Mouse (Mus musculus): Measurements from ENCODE around the gene Tyms. TPM values are rescaled to one million over a fixed set of nuclear protein-coding genes. Genes with fewer than 3 reads are reported as not detected.
A peak's percentile ranks its signal among the peaks of the same experiment; 100 is the strongest.
"Not testable (repeated sequence)": the region's sequence is repeated elsewhere in the genome, so short reads cannot be mapped to it uniquely, and the experiment has no call there.

The Tyms gene
- polyA plus RNA-seq, 1 experiment from 2014 or later = 382 TPM

GRCm38 (mm10) chr5:30094399-30094798 is 21.0 kb upstream of the Tyms start:
- Histone ChIP-seq H3K4me3 (no peak overlapping the region), H3K27ac (replicated peaks) (no peak overlapping the region), H3K4me1 (no peaks in the 10 kb centered on the region), H3K9me3 (no peaks in the 10 kb centered on the region), H3K36me3 (replicated peaks) (no peaks in the 10 kb centered on the region), H3K27me3 (replicated peaks; ENCODE audit: low read depth, poor library complexity, severe bottlenecking) (no peaks in the 10 kb centered on the region)
- 60% methylated on average over 2 of the region's 2 CpGs for WGBS
- DNase-seq (ENCODE audit: low spot score) = no peak

GRCm38 (mm10) chr5:30092701-30093100 is 19.3 kb upstream of the Tyms start:
- Histone ChIP-seq H3K4me1 (no peaks in the 10 kb centered on the region), H3K9me3 (no peaks in the 10 kb centered on the region), H3K4me3 (no peak overlapping the region), H3K36me3 (replicated peaks) (no peaks in the 10 kb centered on the region), H3K27me3 (replicated peaks; ENCODE audit: low read depth, poor library complexity, severe bottlenecking) (no peaks in the 10 kb centered on the region), H3K27ac (replicated peaks) (no peak overlapping the region)
- WGBS = 73% methylated on average over 13 of the region's 13 CpGs
- DNase-seq (ENCODE audit: low spot score) = no peak

- no peak for DNase-seq (ENCODE audit: low spot score)
- peaks cover 17% of the 10 kb centered on the region for H3K4me1 ChIP-seq
- H3K27me3 ChIP-seq (replicated peaks; ENCODE audit: low read depth, poor library complexity, severe bottlenecking) = no peaks in the 10 kb centered on the region
- WGBS = 51% methylated on average over 3 of the region's 3 CpGs
- H3K4me3 ChIP-seq = peak overlapping the region; percentile 89
- no peaks in the 10 kb centered on the region for H3K9me3 ChIP-seq
- peaks cover 44% of the 10 kb centered on the region for H3K36me3 ChIP-seq (replicated peaks)
- H3K27ac ChIP-seq (replicated peaks) = peak overlapping the region; percentile 95
These were observed 1.0 kb downstream of the Tyms start for GRCm38 (mm10) chr5:30072377-30072776.

GRCm38 (mm10) chr5:30071677-30072076 is 1.7 kb downstream of the Tyms start:
- Histone ChIP-seq H3K27ac (replicated peaks) (no peak overlapping the region), H3K9me3 (no peaks in the 10 kb centered on the region), H3K36me3 (replicated peaks) (peaks cover 51% of the 10 kb centered on the region), H3K4me1 (peaks cover 17% of the 10 kb centered on the region), H3K4me3 (peak overlapping the region; percentile 89), H3K27me3 (replicated peaks; ENCODE audit: low read depth, poor library complexity, severe bottlenecking) (no peaks in the 10 kb centered on the region)
- no peak for DNase-seq (ENCODE audit: low spot score)
- 85% methylated on average over 6 of the region's 6 CpGs for WGBS

- WGBS = 85% methylated on average over 6 of the region's 6 CpGs
- Histone ChIP-seq H3K36me3 (replicated peaks) (peaks cover 91% of the 10 kb centered on the region), H3K27me3 (replicated peaks; ENCODE audit: low read depth, poor library complexity, severe bottlenecking) (no peaks in the 10 kb centered on the region), H3K27ac (replicated peaks) (no peak overlapping the region), H3K9me3 (no peaks in the 10 kb centered on the region), H3K4me1 (peaks cover 14% of the 10 kb centered on the region), H3K4me3 (no peak overlapping the region)
- DNase-seq (ENCODE audit: low spot score) = no peak
These were observed 5.7 kb downstream of the Tyms start for GRCm38 (mm10) chr5:30067726-30068125.

GRCm38 (mm10) chr5:30059607-30060006 is 13.8 kb downstream of the Tyms start:
- WGBS = 66% methylated on average over 5 of the region's 5 CpGs
- peaks cover 59% of the 10 kb centered on the region for H3K36me3 ChIP-seq (replicated peaks)

GRCm38 (mm10) chr5:30058216-30058731 is 15.1 kb downstream of the Tyms start:
- no peaks in the 10 kb centered on the region for H3K27me3 ChIP-seq (replicated peaks; ENCODE audit: low read depth, poor library complexity, severe bottlenecking)
- H3K27ac ChIP-seq (replicated peaks) = no peak overlapping the region
- H3K36me3 ChIP-seq (replicated peaks) = peaks cover 46% of the 10 kb centered on the region
- H3K9me3 ChIP-seq = no peaks in the 10 kb centered on the region
- WGBS = 77% methylated on average over 6 of the region's 6 CpGs
- DNase-seq (ENCODE audit: low spot score) = no peak
- H3K4me3 ChIP-seq = no peak overlapping the region
- H3K4me1 ChIP-seq = no peaks in the 10 kb centered on the region

More at GRCm38 (mm10) chr5:30059607-30060006, 13.8 kb downstream of the Tyms start:
- H3K27ac ChIP-seq (replicated peaks); H3K4me1 ChIP-seq; H3K27me3 ChIP-seq (replicated peaks; ENCODE audit: low read depth, poor library complexity, severe bottlenecking); H3K4me3 ChIP-seq; DNase-seq (ENCODE audit: low spot score); H3K9me3 ChIP-seq: not testable (repeated sequence)

- not testable (repeated sequence) for H3K36me3 ChIP-seq (replicated peaks); H3K27ac ChIP-seq (replicated peaks); H3K4me1 ChIP-seq; H3K4me3 ChIP-seq; H3K27me3 ChIP-seq (replicated peaks; ENCODE audit: low read depth, poor library complexity, severe bottlenecking); DNase-seq (ENCODE audit: low spot score); H3K9me3 ChIP-seq
- WGBS = 82% methylated on average over 4 of the region's 4 CpGs
These were observed 33.6 kb downstream of the Tyms start for GRCm38 (mm10) chr5:30039841-30040240.

- H3K4me1 ChIP-seq; DNase-seq (ENCODE audit: low spot score); H3K36me3 ChIP-seq (replicated peaks); H3K9me3 ChIP-seq; H3K27ac ChIP-seq (replicated peaks); H3K4me3 ChIP-seq; H3K27me3 ChIP-seq (replicated peaks; ENCODE audit: low read depth, poor library complexity, severe bottlenecking): not testable (repeated sequence)
- 93% methylated on average over 5 of the region's 5 CpGs for WGBS
These were observed 34.1 kb downstream of the Tyms start for GRCm38 (mm10) chr5:30039324-30039723.

- not testable (repeated sequence) for H3K9me3 ChIP-seq; H3K27me3 ChIP-seq (replicated peaks; ENCODE audit: low read depth, poor library complexity, severe bottlenecking); DNase-seq (ENCODE audit: low spot score); H3K4me3 ChIP-seq; H3K36me3 ChIP-seq (replicated peaks); H3K27ac ChIP-seq (replicated peaks); H3K4me1 ChIP-seq
- 93% methylated on average over 2 of the region's 2 CpGs for WGBS
These were observed 36.3 kb downstream of the Tyms start for GRCm38 (mm10) chr5:30037111-30037510.

GRCm38 (mm10) chr5:30035862-30036261 is 37.6 kb downstream of the Tyms start:
- WGBS = 87% methylated on average over 4 of the region's 4 CpGs
- H3K27ac ChIP-seq (replicated peaks); H3K4me3 ChIP-seq; DNase-seq (ENCODE audit: low spot score); H3K27me3 ChIP-seq (replicated peaks; ENCODE audit: low read depth, poor library complexity, severe bottlenecking); H3K4me1 ChIP-seq; H3K36me3 ChIP-seq (replicated peaks); H3K9me3 ChIP-seq: not testable (repeated sequence)

GRCm38 (mm10) chr5:30014580-30014979 is 58.8 kb downstream of the Tyms start:
- no peak for DNase-seq (ENCODE audit: low spot score)
- H3K36me3 ChIP-seq (replicated peaks) = no peaks in the 10 kb centered on the region
- no peaks in the 10 kb centered on the region for H3K9me3 ChIP-seq
- no peak overlapping the region for H3K27ac ChIP-seq (replicated peaks)
- H3K27me3 ChIP-seq (replicated peaks; ENCODE audit: low read depth, poor library complexity, severe bottlenecking) = no peaks in the 10 kb centered on the region
- H3K4me3 ChIP-seq = no peak overlapping the region
- 66% methylated on average over 2 of the region's 2 CpGs for WGBS
- H3K4me1 ChIP-seq = no peaks in the 10 kb centered on the region

- Histone ChIP-seq H3K9me3 (no peaks in the 10 kb centered on the region), H3K27me3 (replicated peaks; ENCODE audit: low read depth, poor library complexity, severe bottlenecking) (no peaks in the 10 kb centered on the region), H3K4me1 (no peaks in the 10 kb centered on the region), H3K36me3 (replicated peaks) (no peaks in the 10 kb centered on the region), H3K4me3 (no peak within 1 kb of the TSS), H3K27ac (replicated peaks) (no peak within 1 kb of the TSS)
- WGBS = 79% methylated on average over 16 of the region's 16 CpGs
- DNase-seq (ENCODE audit: low spot score) = no peak
These were observed 60.5 kb downstream of the Tyms start, which contains the start of gene Il6 for GRCm38 (mm10) chr5:30012726-30013503. Gene Il6 (plus strand): TSS chr5:30013114.
